Mouse (Mus musculus): Measurements from ENCODE around the gene Wfikkn1. TPM values are rescaled to one million over a fixed set of nuclear protein-coding genes. Genes with fewer than 3 reads are reported as not detected.

Wfikkn1 gene
- polyA plus RNA-seq, 1 experiment from 2014 or later: 0.45 TPM

DNA sequence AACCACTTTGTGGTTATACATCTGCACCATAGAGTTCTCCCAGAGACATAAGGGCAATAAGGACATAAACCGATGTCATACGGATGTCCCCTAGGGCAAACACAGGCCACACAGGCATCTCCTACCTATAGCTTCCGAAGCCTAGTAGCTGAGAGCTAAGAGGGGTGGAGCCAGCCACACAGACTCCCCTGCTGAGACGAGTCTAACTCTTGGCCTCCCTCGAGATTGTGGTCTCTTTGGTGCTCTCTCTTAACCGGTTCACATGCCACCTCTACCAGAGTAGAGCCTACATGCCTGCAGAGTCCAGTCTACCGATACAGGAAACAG is 13.2 kb downstream of the Wfikkn1 start:
- peak overlapping the region; percentile 72 for H3K9ac ChIP-seq (ENCODE audit: low read depth, low read length)
- H3K27ac ChIP-seq (ENCODE audit: low read length): no peak overlapping the region
- H3K36me3 ChIP-seq (ENCODE audit: control insufficient read depth, insufficient read depth, low read length): no peaks in the 10 kb centered on the region
- 18% methylated on average over 7 of the region's 7 CpGs for WGBS
- H3K4me2 ChIP-seq (ENCODE audit: low read length): peak overlapping the region; percentile 99
- H3K27me3 ChIP-seq (ENCODE audit: control insufficient read depth, insufficient read depth, low read depth, low read length): no peaks in the 10 kb centered on the region
- H3K9me3 ChIP-seq (replicated peaks; ENCODE audit: control insufficient read depth, low read length, poor library complexity, severe bottlenecking): no peaks in the 10 kb centered on the region
- peak overlapping the region; percentile 69 for H3K4me3 ChIP-seq (ENCODE audit: low read depth, low read length)
- H3K4me1 ChIP-seq (ENCODE audit: control insufficient read depth, insufficient read depth, low read length): peaks cover 12% of the 10 kb centered on the region
- ATAC-seq: no peak

DNA sequence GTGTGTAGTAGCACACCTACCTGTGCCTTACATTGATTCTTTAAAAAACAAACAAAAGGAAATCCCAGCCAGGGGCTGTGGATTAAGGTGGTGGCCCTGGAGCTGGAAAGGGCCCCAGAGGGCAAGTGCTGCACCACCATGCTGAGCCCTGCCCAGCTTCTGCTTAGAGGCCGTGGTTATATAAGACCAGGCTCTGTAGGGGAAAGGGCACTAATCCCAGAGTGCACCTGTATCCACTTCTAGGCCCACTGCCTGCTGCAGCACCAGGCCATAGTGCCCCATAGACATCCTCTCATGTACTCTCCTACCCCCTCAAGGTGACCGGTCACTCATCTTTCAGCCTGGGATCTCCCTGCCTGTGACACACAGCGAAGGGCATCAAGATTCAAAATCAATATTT is 14.5 kb downstream of the Wfikkn1 start:
- Histone ChIP-seq H3K27me3 (ENCODE audit: control insufficient read depth, insufficient read depth, low read depth, low read length) (no peaks in the 10 kb centered on the region), H3K36me3 (ENCODE audit: control insufficient read depth, insufficient read depth, low read length) (no peaks in the 10 kb centered on the region), H3K4me1 (ENCODE audit: control insufficient read depth, insufficient read depth, low read length) (peaks cover 19% of the 10 kb centered on the region), H3K9ac (ENCODE audit: low read depth, low read length) (no peak overlapping the region), H3K9me3 (replicated peaks; ENCODE audit: control insufficient read depth, low read length, poor library complexity, severe bottlenecking) (no peaks in the 10 kb centered on the region), H3K4me3 (ENCODE audit: low read depth, low read length) (no peak overlapping the region), H3K4me2 (ENCODE audit: low read length) (no peak overlapping the region), H3K27ac (ENCODE audit: low read length) (no peak overlapping the region)
- ATAC-seq: no peak
- 91% methylated on average over 3 of the region's 3 CpGs for WGBS

DNA sequence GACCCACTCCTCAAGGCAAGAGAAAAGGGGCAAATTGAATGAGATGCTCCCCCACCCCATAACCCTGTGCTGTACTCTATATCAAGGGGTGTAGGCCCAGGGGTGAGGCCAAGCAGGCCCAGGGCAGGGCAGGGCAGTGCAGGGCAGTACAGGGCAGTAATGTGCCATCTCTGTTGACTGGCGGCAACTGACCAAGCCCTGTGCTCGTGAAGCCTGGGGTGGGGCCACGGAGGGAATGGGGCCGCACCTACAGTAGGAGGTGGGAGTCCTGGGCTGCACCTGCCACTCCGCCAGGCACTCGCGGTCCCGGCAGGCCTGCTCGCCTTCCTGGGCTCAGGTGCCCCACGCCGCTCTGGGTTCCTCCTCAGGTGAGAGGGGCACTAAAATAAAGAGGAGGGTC is 15.4 kb downstream of the Wfikkn1 start:
- no peak for ATAC-seq
- WGBS: 92% methylated on average over 11 of the region's 11 CpGs
- H3K27ac ChIP-seq (ENCODE audit: low read length): no peak overlapping the region
- H3K9me3 ChIP-seq (replicated peaks; ENCODE audit: control insufficient read depth, low read length, poor library complexity, severe bottlenecking): no peaks in the 10 kb centered on the region
- no peak overlapping the region for H3K4me2 ChIP-seq (ENCODE audit: low read length)
- peaks cover 27% of the 10 kb centered on the region for H3K4me1 ChIP-seq (ENCODE audit: control insufficient read depth, insufficient read depth, low read length)
- no peaks in the 10 kb centered on the region for H3K36me3 ChIP-seq (ENCODE audit: control insufficient read depth, insufficient read depth, low read length)
- H3K4me3 ChIP-seq (ENCODE audit: low read depth, low read length): no peak overlapping the region
- 0 out of 2 replicates have a peak overlapping the region, but pooled peaks have one; percentile 3 for H3K9ac ChIP-seq (ENCODE audit: low read depth, low read length)
- H3K27me3 ChIP-seq (ENCODE audit: control insufficient read depth, insufficient read depth, low read depth, low read length): no peaks in the 10 kb centered on the region

DNA sequence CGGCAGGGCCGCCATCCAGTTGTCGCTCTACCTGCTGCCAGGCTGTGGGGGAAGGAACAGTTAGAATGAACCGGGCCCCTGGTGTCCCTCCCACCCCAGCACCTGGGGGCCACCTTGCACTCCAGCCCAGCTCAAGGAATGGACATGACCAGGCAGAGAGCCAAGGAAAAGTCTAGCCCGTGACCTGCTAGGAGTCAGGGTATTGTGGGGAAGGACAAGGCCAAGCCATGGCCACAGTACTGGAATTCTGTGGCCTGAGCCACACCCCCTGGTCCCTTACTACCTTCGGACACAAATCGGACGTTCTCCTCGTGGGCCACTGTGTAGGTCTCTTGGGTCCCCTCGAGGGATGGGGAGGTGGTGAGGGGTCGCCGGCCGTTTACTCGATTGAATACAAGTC is 16.3 kb downstream of the Wfikkn1 start:
- H3K9me3 ChIP-seq (replicated peaks; ENCODE audit: control insufficient read depth, low read length, poor library complexity, severe bottlenecking): no peaks in the 10 kb centered on the region
- H3K9ac ChIP-seq (ENCODE audit: low read depth, low read length): no peak overlapping the region
- H3K4me2 ChIP-seq (ENCODE audit: low read length): no peak overlapping the region
- no peak overlapping the region for H3K27ac ChIP-seq (ENCODE audit: low read length)
- no peaks in the 10 kb centered on the region for H3K27me3 ChIP-seq (ENCODE audit: control insufficient read depth, insufficient read depth, low read depth, low read length)
- H3K4me3 ChIP-seq (ENCODE audit: low read depth, low read length): no peak overlapping the region
- H3K36me3 ChIP-seq (ENCODE audit: control insufficient read depth, insufficient read depth, low read length): no peaks in the 10 kb centered on the region
- H3K4me1 ChIP-seq (ENCODE audit: control insufficient read depth, insufficient read depth, low read length): peaks cover 29% of the 10 kb centered on the region
- no peak for ATAC-seq
- WGBS: 95% methylated on average over 14 of the region's 14 CpGs

DNA sequence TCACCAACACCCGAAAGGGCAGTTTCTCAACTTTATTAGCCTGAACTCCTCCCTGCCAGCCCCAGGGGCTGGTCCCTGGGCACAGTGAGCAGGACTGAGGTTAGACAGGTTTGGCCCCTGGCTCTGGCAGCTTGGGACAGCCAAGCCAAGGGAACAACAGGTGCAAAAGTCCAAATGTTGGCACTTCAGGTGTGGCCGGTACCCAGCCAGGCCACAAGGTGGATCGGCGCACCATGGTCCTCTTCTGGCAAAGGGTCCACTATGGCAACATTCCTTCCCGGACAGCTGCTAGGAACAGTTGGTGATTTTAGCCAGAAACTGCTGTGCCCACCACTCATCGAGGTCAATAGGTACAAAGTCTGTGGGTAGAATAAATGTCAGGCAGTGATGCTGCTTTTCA is 17.0 kb downstream of the Wfikkn1 start:
- Histone ChIP-seq H3K9me3 (replicated peaks; ENCODE audit: control insufficient read depth, low read length, poor library complexity, severe bottlenecking) (no peaks in the 10 kb centered on the region), H3K4me3 (ENCODE audit: low read depth, low read length) (no peak overlapping the region), H3K4me2 (ENCODE audit: low read length) (no peak overlapping the region), H3K27ac (ENCODE audit: low read length) (no peak overlapping the region), H3K27me3 (ENCODE audit: control insufficient read depth, insufficient read depth, low read depth, low read length) (no peaks in the 10 kb centered on the region), H3K36me3 (ENCODE audit: control insufficient read depth, insufficient read depth, low read length) (no peaks in the 10 kb centered on the region), H3K4me1 (ENCODE audit: control insufficient read depth, insufficient read depth, low read length) (peaks cover 29% of the 10 kb centered on the region), H3K9ac (ENCODE audit: low read depth, low read length) (no peak overlapping the region)
- WGBS: 88% methylated on average over 6 of the region's 6 CpGs
- ATAC-seq: no peak

DNA sequence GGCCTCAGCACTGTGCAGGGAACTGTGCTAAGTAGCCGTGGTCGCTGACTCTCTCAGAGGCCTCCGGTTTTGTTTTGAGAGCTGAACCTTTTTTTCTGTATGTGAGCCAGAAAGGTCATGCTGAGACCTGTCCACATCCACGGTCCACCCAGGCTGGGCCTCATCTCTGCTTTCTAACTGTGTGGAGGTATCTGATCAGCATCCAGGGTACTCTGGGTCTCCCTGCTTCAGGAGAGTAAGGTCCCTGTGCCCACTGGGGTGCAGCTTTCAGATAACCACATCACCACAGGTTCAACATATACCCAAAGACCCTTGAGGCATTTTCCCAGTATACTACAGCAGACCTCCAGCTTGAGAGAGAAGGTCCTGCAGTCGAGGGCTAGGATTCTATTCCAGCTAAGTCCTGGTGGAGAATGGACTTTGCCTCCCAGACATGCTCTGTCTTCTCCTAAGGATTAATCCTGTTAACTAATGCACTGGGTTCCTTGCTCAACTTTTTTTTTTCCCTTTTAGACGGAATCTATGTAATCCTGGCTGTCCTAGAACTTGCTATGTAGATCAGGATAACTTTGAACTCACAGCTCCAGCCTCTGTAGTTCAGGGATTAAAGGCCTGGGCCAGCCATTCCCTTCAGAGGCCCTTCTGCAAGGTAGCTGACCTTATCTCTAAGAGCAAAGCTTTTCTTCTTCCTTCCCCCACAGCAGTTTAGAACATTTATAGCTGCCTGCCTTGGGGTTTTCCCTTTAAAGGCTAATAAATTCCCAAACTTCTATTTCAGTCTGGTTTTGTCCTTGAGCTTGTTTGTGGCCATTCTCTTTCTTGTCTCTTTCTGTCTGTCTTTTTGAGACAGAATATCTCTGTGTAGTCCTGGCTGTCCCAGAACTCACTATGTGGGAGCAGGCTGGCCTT is 18.7 kb downstream of the Wfikkn1 start:
- peak overlapping the region; percentile 75 for H3K4me3 ChIP-seq (ENCODE audit: low read depth, low read length)
- H3K4me2 ChIP-seq (ENCODE audit: low read length): peak overlapping the region; percentile 81
- H3K27me3 ChIP-seq (ENCODE audit: control insufficient read depth, insufficient read depth, low read depth, low read length): no peaks in the 10 kb centered on the region
- no peaks in the 10 kb centered on the region for H3K9me3 ChIP-seq (replicated peaks; ENCODE audit: control insufficient read depth, low read length, poor library complexity, severe bottlenecking)
- H3K27ac ChIP-seq (ENCODE audit: low read length): peak overlapping the region; percentile 89
- no peaks in the 10 kb centered on the region for H3K36me3 ChIP-seq (ENCODE audit: control insufficient read depth, insufficient read depth, low read length)
- peak overlapping the region; percentile 92 for H3K9ac ChIP-seq (ENCODE audit: low read depth, low read length)
- H3K4me1 ChIP-seq (ENCODE audit: control insufficient read depth, insufficient read depth, low read length): peaks cover 21% of the 10 kb centered on the region
- WGBS: 8% methylated on average over 6 of the region's 6 CpGs
- ATAC-seq: no peak; the same call in 1 of the 2 replicates

DNA sequence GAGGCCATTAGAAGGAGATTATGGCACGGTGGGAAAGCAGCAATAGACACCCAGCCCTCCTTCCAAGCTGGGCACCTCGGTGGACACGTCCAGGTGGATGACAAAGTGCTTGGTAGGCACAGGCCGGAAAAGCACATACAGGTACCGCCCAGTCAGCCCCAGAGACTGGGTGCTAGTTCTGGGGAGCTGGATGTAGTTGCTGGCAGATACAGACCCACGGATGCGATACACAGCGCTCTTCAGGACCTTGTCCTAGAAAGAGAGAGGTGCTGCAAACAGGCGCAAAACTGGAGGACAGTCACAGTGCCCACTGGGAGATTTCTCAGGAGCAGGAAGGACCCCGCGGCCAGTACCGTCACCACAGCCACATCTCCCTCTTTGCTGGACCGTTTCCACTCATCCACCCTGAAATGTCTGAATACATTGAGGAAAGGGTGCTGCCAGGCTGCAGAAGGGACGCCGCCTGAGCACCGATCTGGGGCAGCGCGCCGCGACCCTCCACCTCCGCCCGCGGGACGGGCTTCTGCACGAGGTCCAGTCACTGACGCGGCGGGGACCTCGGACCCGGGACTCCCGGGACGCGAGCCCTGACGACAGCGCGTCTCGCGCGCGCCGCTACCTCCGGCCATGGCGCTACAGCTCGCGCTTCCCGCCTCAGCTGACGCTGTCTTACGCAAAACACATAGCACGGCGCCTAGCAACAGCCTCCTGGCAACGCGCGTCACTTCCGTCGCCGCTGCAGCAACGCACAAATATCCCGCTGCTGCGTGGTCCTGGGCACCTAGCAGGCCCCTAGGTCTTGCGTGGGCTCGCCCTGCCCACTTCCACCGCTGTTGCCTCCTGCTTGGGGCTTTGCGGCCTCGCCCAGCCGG is 19.6 kb downstream of the Wfikkn1 start, which contains the start of gene Wdr90:
Gene Wdr90 (minus strand): TSS at position 670 of the 872 bp plus-strand sequence.
- Histone ChIP-seq H3K27me3 (ENCODE audit: control insufficient read depth, insufficient read depth, low read depth, low read length) (no peaks in the 10 kb centered on the region), H3K4me2 (ENCODE audit: low read length) (peak within 1 kb of the TSS; percentile 81), H3K27ac (ENCODE audit: low read length) (peak within 1 kb of the TSS; percentile 89), H3K36me3 (ENCODE audit: control insufficient read depth, insufficient read depth, low read length) (no peaks in the 10 kb centered on the region), H3K9ac (ENCODE audit: low read depth, low read length) (peak within 1 kb of the TSS; percentile 92), H3K9me3 (replicated peaks; ENCODE audit: control insufficient read depth, low read length, poor library complexity, severe bottlenecking) (no peaks in the 10 kb centered on the region), H3K4me3 (ENCODE audit: low read depth, low read length) (peak within 1 kb of the TSS; percentile 75), H3K4me1 (ENCODE audit: control insufficient read depth, insufficient read depth, low read length) (peaks cover 17% of the 10 kb centered on the region)
- peak; percentile 93 for ATAC-seq
- 4% methylated on average over 65 of the region's 65 CpGs for WGBS

DNA sequence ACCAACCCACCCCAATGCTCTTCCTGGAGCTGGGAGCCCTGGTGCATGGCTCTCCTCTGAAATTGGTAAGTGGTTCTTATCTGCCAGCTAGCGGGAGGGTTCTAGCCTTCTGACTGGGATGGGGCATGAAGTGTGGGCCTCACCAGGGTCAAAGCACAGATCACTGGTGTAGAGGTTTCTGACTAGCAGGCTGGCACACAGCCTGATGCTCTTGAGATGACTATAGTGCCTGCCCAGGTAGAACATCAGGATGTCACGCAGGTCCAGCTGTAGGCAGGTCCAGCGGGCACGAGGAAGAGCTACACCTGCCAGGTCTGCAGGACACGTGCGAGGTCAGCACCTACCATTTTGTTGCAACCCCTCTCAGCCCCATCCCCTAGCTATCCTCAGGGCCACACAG is 20.4 kb downstream of the Wfikkn1 start:
- Histone ChIP-seq H3K27ac (ENCODE audit: low read length) (no peak overlapping the region), H3K9me3 (replicated peaks; ENCODE audit: control insufficient read depth, low read length, poor library complexity, severe bottlenecking) (no peaks in the 10 kb centered on the region), H3K9ac (ENCODE audit: low read depth, low read length) (peak overlapping the region; percentile 92; the same call in 1 of the 2 replicates), H3K27me3 (ENCODE audit: control insufficient read depth, insufficient read depth, low read depth, low read length) (no peaks in the 10 kb centered on the region), H3K4me2 (ENCODE audit: low read length) (peak overlapping the region; percentile 81), H3K4me1 (ENCODE audit: control insufficient read depth, insufficient read depth, low read length) (peaks cover 17% of the 10 kb centered on the region), H3K4me3 (ENCODE audit: low read depth, low read length) (no peak overlapping the region), H3K36me3 (ENCODE audit: control insufficient read depth, insufficient read depth, low read length) (no peaks in the 10 kb centered on the region)
- ATAC-seq: no peak; the same call in 1 of the 2 replicates
- 93% methylated on average over 6 of the region's 6 CpGs for WGBS
